Mouse (Mus musculus) brain, embryonic 14.5 days (tissue): ENCODE measurements at regions not wholly inside any gene's neighbourhood (a gene's known extent, or its start where the extent isn't known, plus 50 kb on each side); places are given as distances from the start of the nearest gene placed in this dataset.

Experiments used
- CTCF ChIP-seq: fragments of 200-500 bp; IDR thresholded peaks from 2 replicates; pipeline ENCODE4 v1.5.1; 2012; ENCODE audit warnings: inconsistent platforms, mild to moderate bottlenecking, moderate library complexity, borderline replicate concordance; ENCODE audit not compliant: insufficient read depth, insufficient read length; ENCODE audit errors: extremely low read depth
- POLR2A ChIP-seq: fragments of 200-500 bp; IDR thresholded peaks from 2 replicates; pipeline ENCODE4 v1.6.1; 2012; ENCODE audit warnings: mild to moderate bottlenecking, inconsistent platforms, borderline replicate concordance; ENCODE audit not compliant: poor library complexity, insufficient read depth, insufficient read length, severe bottlenecking; ENCODE audit errors: extremely low read depth

DNA sequence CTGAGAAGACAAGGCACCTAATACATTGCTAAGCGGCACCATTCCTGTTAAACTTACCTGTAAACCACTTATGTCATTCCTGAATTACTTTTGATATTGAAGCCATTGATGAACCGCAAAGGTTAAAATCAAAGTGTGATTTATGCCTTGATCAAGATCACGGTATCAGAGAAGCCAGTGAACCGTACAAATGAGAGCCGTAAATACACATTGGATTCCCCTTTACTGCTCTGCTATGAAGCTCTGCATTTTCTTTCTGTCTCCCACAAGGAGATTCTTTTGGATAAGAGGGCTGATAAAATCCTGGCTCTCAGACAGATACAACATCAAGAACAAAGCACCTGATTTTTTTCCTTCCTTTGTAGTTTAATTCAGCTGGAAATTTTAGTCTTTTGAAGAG, 388.0 kb upstream of the Bche start:
- TF ChIP-seq POLR2A (no peak), CTCF (no peak)
